Mouse (Mus musculus) adrenal gland, postnatal 4 days (tissue): Measurements from ENCODE around the gene Ryr3. TPM values are rescaled to one million over a fixed set of nuclear protein-coding genes. Genes with fewer than 3 reads are reported as not detected.

ENCODE experiments used
- DNase-seq, 2 experiments: peaks; one replicate each; pipeline ENCODE4 v3.0.0; 2021 to 2022; ENCODE audit warnings: low spot score in 2 of 2, mixed read lengths in 2 of 2
- long read RNA-seq, 2 experiments: library from polyadenylated mRNA; stranded (forward); transcript quantifications; one replicate each; pipeline ENCODE4 v2.0.0; 2021
- total RNA-seq, 2 experiments: library from RNA; stranded (reverse); gene quantifications; 2 replicates each; pipeline ENCODE4 v1.2.3; 2021

The Ryr3 gene
- total RNA-seq: 1 to 10 TPM; 1.4 to 2.1 TPM
- long read RNA-seq, experiment 1, partial matches to known transcripts: 1 of 1 reads
- long read RNA-seq, experiment 1, other reads (novel, unspliced or antisense): 0 of 1 reads
- long read RNA-seq, experiment 2, partial matches to known transcripts: 1 of 2 reads
- long read RNA-seq, experiment 2, other reads (novel, unspliced or antisense): 1 of 2 reads

GRCm38 (mm10) chr2:113216746-113217461, at the start of gene Ryr3:
TSS of gene Ryr3 (minus strand) at chr2:113217096.
- DNase-seq: no peak

DNA sequence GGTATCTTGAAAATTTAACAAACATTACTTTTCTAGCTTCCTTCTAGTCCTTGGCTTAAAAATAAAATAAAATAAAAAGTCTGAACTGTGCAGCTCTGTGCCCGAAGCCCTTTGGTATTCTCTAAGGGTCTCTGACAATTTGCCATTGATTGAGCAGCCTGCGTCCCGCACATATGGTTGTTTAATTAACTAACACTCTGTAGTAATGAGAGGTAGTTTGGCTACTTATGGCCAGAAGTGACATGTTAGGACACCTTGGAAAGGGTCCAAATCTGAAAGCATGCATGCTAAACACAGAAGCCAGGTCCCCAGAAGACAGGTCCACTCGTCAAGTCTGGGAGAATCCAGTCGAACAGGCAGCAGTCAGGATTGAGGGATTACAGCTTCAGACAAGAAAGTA, 22.0 kb upstream of the Ryr3 start:
- DNase-seq: no peak

DNA sequence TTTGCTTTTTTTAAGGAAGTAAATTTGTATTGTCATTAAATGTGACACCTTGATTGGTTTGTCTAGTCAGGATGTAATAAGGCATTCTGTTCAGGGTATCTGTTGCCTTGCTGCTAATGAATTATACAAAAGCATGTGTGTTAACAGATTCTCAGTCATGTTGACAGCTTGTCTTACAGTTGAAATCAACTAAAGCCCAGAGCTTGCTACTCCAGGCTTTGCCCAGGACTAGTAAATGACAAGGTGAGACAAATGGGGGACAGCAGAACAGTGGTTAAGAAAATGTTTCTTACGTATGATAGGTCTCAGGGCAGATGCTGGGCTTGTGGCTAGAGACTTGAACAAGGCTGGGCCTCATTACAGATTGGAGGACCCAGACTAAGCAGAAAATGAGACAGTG, 20.1 kb upstream of the Ryr3 start:
- no peak for DNase-seq

DNA sequence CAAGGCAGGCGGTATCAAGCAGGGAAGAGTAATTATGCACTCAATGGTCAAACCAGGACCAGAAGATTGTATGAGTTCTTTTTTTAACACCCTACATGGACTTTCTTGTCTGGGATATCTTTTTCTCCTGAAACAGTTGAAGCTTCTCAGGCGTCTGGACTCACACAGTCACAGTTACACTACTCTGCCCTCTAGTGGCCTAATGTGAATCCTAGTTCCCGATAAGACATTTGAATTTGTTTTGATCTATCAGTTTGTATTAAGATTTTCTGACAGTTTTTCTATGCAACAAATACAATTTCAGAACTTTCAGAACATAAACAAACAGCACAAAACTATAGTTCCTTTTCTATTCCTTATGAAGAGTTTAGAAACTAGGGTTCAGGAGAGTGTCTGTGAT, 17.7 kb upstream of the Ryr3 start:
- DNase-seq: no peak

DNA sequence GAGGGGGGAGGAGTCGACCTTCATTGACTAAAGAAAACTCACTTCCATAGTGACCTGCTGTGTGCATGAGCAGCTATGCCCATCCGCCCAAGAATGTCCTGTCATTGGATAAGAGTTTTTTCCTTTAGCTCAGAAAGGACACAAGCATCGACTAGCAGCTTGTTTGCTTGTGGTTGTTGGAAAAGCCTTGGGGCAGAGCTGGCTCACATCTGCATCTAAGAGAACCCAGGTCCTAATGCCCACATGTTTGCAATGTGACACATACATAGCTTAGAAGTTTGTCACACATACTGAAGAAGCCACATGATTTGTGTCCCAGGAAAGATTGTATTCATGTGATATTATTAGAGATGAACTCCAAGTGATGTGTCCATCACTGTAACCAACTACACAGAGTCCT, 16.5 kb upstream of the Ryr3 start:
- no peak for DNase-seq

DNA sequence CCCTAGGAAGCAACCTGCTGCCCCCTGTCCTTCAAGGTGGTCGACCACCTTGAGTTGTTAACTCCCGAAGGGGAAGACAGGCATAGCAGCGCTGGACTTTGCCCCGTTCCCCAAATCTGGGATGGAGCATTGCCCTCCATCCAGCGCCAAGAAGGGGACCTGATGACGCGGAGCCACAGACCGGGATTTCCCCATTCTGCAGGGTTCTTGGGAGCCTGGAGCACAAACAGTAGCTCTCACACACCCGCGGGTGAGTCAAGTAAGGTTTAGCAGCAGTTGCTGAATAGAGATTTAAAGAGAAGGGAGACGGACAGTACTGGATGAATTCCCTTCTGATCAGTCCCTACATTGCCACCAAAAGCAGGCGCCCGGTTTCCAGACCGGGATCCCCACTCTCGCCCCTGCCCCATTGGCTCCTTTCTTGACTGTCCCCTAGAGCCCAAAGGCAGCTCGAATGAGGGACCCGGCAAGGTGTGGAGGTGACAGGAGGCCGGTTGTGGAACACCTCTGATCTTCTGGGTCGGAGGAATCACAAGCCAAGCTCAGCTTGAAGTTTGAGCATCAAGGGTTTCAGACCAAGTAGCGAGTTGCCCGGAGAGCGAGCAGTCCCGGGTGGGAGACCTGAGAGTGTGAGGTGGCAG, 671 bp downstream of the Ryr3 start:
- DNase-seq: no peak

DNA sequence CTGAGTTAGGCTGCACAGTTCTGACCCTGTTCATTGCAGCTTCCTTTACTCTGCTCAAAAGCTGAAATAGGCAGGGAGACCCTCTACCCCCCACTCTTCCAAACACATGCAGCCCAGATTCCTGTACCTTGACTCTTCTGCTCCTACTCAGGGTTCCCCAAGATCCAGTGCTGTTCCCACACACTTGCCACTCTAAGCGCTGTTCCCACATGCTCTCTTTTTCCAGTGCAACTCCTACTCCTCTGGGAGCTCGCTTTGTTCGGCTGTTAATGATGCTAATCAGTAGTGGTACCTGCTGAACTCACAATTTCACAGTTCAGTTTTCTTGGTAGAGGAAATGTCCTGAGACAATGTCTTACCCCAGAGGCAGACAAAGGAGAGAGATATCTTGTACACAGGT, 6.9 kb downstream of the Ryr3 start:
- no peak for DNase-seq

- no peak for DNase-seq
These were observed 7.6 kb downstream of the Ryr3 start for GRCm38 (mm10) chr2:113209263-113209662.

GRCm38 (mm10) chr2:113202857-113203256, 14.0 kb downstream of the Ryr3 start:
- DNase-seq: no peak

DNA sequence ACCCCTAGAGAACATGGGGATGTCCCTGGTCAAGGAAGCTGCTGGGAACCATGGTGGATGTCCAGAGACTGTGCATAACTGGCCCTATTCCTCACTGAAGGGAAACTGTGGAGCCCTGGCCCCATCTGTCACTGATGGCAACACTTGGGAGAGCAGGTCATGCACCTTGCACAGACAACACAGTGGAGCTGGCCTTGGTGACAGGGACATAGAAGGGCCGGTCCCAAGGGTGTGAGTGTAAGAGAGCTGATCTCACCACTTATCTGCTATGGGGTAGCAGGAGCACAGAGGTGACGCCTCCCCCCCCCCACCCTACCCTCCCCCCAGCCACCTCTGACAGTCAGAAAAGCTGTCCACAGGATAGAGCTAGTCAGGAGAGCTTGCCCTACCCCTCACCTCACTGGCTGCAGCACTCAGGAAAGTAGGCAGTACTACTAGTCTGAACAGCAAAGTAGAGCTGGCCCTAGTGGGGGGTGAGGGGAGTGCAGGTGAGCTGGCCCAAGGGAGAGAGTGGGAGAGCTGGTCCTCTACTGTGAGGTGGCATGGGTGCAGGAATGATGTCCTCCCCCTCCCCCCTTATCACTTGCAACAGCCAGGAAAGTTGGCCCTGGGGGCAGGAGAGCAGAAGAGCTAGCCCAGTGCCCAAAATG, 17.7 kb downstream of the Ryr3 start:
- no peak for DNase-seq

DNA sequence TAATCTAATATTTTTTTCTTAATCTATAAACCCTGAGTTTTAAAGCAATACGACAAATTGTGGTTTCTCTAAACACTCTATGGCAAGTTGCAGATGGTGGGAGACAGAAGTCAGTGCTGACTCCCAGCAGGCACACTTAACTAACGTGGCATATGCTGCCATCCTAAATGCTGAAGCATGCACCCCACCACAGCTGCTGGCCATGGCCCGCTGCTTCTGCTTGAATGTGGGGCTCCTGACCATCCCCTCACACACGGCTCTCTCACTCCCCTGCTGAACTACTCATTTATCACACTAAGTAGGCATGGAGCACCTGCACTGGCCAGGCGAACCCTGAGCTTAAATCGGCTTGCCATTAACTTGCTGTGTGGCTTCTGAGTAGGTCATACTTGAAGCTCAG, 29.7 kb downstream of the Ryr3 start:
- no peak for DNase-seq

DNA sequence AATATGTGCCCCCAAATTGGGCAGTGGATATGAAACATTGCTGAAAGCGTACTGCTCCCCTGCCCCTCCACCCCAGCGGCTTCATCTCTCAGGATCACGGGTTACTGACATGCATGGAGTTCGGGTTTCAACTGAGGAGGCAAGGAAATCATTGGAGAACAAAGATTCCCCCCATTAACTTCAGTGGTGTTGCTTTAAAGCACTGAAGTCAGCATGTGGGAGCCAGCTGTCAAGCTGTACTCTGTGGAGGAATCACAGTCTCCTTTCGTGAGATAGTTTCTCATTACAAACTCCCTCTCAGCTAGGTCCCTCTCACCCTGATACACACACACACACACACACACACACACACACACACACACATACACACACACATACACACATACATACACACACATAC, 35.2 kb downstream of the Ryr3 start:
- no peak for DNase-seq

GRCm38 (mm10) chr2:113178047-113178446, 38.8 kb downstream of the Ryr3 start:
- DNase-seq: no peak

DNA sequence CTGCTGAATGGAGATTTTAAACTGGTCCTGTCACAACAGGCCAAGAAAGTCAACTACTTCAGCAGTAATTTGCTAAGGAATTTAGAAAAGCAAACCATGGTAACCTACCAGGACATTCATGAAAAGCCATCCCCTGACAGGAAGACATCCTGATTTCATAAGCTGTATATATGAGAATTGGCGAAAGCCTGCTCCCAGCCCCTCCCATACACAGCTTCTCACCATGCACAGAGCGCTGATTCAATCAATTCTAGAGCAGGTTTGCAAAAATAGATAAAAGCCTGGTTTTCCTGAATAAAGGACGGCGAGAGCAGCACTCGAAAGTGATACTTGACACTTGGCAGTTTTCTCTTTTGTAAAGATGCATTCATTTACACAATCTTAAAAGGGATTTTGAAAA, 40.6 kb downstream of the Ryr3 start:
- no peak for DNase-seq

GRCm38 (mm10) chr2:113168096-113168495, 48.8 kb downstream of the Ryr3 start:
- DNase-seq: no peak

DNA sequence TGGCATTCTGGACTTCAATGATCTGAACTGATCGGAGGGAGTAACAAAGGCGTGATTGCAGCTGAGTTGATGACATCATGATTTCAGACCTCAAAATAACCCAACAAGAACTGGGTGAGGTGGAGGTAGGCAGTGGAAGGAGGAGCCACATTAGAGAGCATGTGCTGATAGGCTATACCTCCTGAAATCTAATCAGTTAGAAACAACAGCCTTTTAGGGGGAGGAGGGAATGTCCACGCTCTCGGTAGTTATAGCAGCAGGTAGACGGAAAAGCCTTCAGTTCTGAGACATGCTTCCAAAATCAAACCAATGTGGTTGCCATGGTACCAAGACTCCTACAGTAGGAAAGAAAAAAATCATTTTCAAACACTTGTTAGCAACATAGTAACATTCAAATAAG, 55.4 kb downstream of the Ryr3 start:
- no peak for DNase-seq

- no peak for DNase-seq
These were observed 79.1 kb downstream of the Ryr3 start for GRCm38 (mm10) chr2:113137766-113138165.

DNA sequence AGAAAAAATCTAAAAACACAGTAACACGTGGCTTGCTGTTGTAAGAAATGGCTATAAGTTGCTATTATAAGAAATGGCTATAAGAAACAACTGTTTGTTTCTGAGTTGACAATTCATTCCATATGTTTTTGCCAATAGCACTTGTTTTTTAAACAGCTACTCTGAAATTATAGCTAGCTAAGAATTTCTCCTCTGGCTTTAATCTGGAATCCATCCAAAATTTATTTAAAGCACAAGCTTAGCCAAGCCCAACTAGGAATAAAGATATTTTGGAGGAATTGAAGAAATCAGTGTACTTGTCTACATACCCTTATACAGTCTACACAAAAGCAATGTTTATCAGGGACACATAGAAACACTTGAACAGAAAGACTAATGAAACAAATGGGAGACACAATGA, 93.4 kb downstream of the Ryr3 start:
- DNase-seq: no peak

GRCm38 (mm10) chr2:113119080-113119479, 97.8 kb downstream of the Ryr3 start:
- no peak for DNase-seq

DNA sequence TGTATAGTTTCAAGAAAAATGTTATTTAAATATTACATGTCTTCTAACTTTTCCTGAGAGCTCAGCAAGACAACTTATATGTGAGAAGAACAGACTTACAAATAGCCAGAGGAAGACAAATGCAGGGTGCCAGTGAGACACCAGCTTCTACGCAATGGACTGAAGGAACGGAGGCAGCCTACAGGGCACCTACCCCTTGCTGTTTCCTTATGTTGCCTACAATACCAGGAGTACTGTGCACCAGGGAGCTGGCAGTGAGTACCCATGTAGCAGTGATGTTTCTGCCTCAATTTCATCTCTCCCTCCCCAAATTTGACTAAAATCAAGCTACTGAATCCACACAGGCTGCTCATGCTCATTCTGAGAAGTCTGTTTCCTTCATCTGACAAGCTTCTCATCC, 100.1 kb downstream of the Ryr3 start:
- no peak for DNase-seq

DNA sequence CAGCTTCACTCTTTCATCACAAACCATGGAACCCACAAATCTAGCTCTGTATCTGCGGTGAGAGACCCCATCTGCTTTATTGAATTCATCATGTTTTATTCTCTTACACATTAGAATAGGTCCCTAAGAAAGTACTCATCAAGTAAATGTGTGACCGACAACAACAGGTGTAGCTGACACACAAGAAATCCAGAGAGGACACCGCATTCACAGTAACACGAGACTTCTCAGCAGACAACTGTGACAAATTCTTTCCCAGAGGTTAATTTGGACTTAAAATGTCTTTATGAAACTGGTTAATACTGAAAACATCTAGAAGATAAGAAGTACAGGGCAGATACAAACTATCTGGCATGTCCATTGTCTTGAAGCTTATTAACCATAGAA, 101.0 kb downstream of the Ryr3 start:
- DNase-seq: no peak

DNA sequence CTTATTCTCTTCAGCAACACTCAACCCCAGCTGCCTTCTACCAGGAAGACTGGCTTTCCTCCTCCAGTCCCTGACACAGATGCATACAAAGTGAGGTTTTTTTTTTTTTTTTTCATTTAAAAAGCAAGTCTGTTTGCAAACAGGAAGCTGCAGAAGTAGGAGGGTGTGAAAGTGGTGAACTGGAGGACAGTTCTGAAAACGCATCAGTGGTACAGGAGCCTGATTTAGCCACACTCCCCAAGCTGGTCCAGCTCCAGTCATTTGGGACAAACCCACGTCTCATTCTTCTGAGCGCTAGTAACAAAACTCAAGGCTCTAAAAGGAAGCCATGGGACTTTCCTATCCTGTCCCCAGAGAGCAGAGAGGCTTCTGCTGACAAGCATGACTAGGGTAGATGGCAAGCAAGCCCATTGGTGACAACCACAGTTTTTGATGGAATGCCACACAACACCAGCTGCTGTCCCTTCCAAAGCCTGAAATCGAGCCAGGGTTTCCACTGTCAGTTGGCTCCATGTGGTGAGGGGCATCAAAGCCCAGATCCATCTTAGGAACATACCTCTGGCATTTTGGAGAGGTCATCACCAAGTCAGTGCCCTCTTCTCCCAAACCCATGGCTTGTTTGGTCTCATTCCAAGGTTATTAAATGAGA, 101.5 kb downstream of the Ryr3 start:
- no peak for DNase-seq
